In genomic region chr3:154668485-154668884, GRCm38 (mm10) we compare ENCODE assay signal across 25 mouse cellular contexts. TPM values are rescaled to one million over a fixed set of nuclear protein-coding genes. Genes with fewer than 3 reads are reported as not detected.
"Had no signal": no experiment of that assay in that cellular context is flagged by ENCODE, and none has a peak within 500 bp of the region (broad histone marks: within the 10 kb centered on the region; RNA-seq: fewer than 3 reads in every experiment).

No protein-coding gene starts in this region.

- H3K4me3 ChIP-seq: layer of hippocampus, adult 2 months; limb, embryonic 12.5 days; limb, embryonic 15.5 days; midbrain, embryonic 12.5 days; midbrain, embryonic 15.5 days; myocyte; neural tube, embryonic 13.5 days had no signal

- H3K9ac ChIP-seq: limb, embryonic 12.5 days; limb, embryonic 15.5 days; liver, embryonic 14.5 days; liver, postnatal 0 days; lung, embryonic 14.5 days; midbrain, embryonic 12.5 days; midbrain, embryonic 15.5 days; neural tube, embryonic 13.5 days had no signal

- DNase-seq: kidney, adult 2 months; kidney, postnatal 25 days; layer of hippocampus, adult 9-11 months; left cerebral cortex, postnatal 4 days; liver, postnatal 0 days; lung, embryonic 14.5 days; retina, postnatal 1 day; right cerebral cortex, postnatal 4 days; thymus, postnatal 25 days had no signal

- H3K27me3 ChIP-seq: midbrain, embryonic 15.5 days; neural tube, embryonic 13.5 days had no signal

- H3K27ac ChIP-seq: kidney, postnatal 0 days; layer of hippocampus, adult 2 months; limb, embryonic 12.5 days; limb, embryonic 15.5 days; liver, embryonic 14.5 days; macrophage; midbrain, embryonic 12.5 days; midbrain, embryonic 15.5 days; neural tube, embryonic 13.5 days; stomach, postnatal 0 days had no signal

- H3K9me3 ChIP-seq: limb, embryonic 12.5 days; limb, embryonic 15.5 days; midbrain, embryonic 12.5 days; midbrain, embryonic 15.5 days; neural tube, embryonic 13.5 days had no signal

- ATAC-seq: liver, postnatal 0 days; lung, postnatal 0 days; midbrain, embryonic 15.5 days had no signal

- H3K4me2 ChIP-seq: limb, embryonic 12.5 days; limb, embryonic 15.5 days; liver, embryonic 11.5 days; lung, embryonic 14.5 days; midbrain, embryonic 12.5 days; midbrain, embryonic 15.5 days; neural tube, embryonic 13.5 days had no signal

- H3K36me3 ChIP-seq: limb, embryonic 12.5 days; limb, embryonic 15.5 days; midbrain, embryonic 12.5 days; midbrain, embryonic 15.5 days; neural tube, embryonic 13.5 days had no signal

RNA-seq across cellular contexts. Expression of gene Erich3, which starts 4.8 kb away (rescaled TPM):
- total RNA-seq: monocyte, adult 5-6 weeks; neutrophil, adult 5-6 weeks had no signal
- polyA plus RNA-seq: kidney, embryonic 14.5 days; kidney, postnatal 0 days; liver, embryonic 11.5 days; liver, postnatal 0 days; lung, embryonic 14.5 days; macrophage; myocyte had no signal
